Mouse (Mus musculus) G1E-ER4 (cell line): ENCODE measurements around the gene Pcbp3. TPM values are rescaled to one million over a fixed set of nuclear protein-coding genes. Genes with fewer than 3 reads are reported as not detected.

ENCODE experiments used
- GATA1 ChIP-seq: IDR thresholded peaks from one replicate; pipeline ENCODE4 v1.8.0; 2012; ENCODE audit warnings: low read length, inconsistent platforms
- polyA plus RNA-seq: library from polyadenylated mRNA; stranded (reverse); fragments of >175 nt; gene quantifications from 2 replicates; pipeline ENCODE4 v1.2.3, GENCODE M21; 2012

Gene Pcbp3
- polyA plus RNA-seq: 0.31 and 0.42 TPM in 2 replicates

GRCm38 (mm10) chr10:76961790-76962489 is at the start of gene Pcbp3:
Pcbp3 (minus strand) TSS chr10:76961887.
- no peak for TF ChIP-seq GATA1

GRCm38 (mm10) chr10:77008698-77009097 is 47.0 kb upstream of the Pcbp3 start:
- TF ChIP-seq GATA1: no peak

- TF ChIP-seq GATA1: no peak
These were observed 46.4 kb upstream of the Pcbp3 start for GRCm38 (mm10) chr10:77008109-77008561.

- TF ChIP-seq GATA1: no peak
These were observed 45.9 kb upstream of the Pcbp3 start for GRCm38 (mm10) chr10:77007433-77008108.

- TF ChIP-seq GATA1: no peak
These were observed 43.2 kb upstream of the Pcbp3 start for GRCm38 (mm10) chr10:77004936-77005335.

GRCm38 (mm10) chr10:76997759-76998513 is 36.2 kb upstream of the Pcbp3 start:
- no peak for TF ChIP-seq GATA1

- TF ChIP-seq GATA1: no peak
These were observed 30.8 kb upstream of the Pcbp3 start for GRCm38 (mm10) chr10:76992456-76992855.

- no peak for TF ChIP-seq GATA1
These were observed 26.9 kb upstream of the Pcbp3 start for GRCm38 (mm10) chr10:76988586-76988985.

- no peak for TF ChIP-seq GATA1
These were observed 16.4 kb upstream of the Pcbp3 start for GRCm38 (mm10) chr10:76978042-76978441.

GRCm38 (mm10) chr10:76976699-76977098 is 15.0 kb upstream of the Pcbp3 start:
- no peak for TF ChIP-seq GATA1

- no peak for TF ChIP-seq GATA1
These were observed 12.2 kb upstream of the Pcbp3 start for GRCm38 (mm10) chr10:76973797-76974436.

- TF ChIP-seq GATA1: no peak
These were observed 9.3 kb upstream of the Pcbp3 start for GRCm38 (mm10) chr10:76970974-76971373.

- TF ChIP-seq GATA1: no peak
These were observed 2.7 kb upstream of the Pcbp3 start for GRCm38 (mm10) chr10:76964436-76964835.

GRCm38 (mm10) chr10:76963997-76964396 is 2.3 kb upstream of the Pcbp3 start:
- no peak for TF ChIP-seq GATA1

- TF ChIP-seq GATA1: no peak
These were observed 531 bp downstream of the Pcbp3 start for GRCm38 (mm10) chr10:76961156-76961555.

- no peak for TF ChIP-seq GATA1
These were observed 3.5 kb downstream of the Pcbp3 start for GRCm38 (mm10) chr10:76958201-76958600.
